Mouse (Mus musculus): ENCODE measurements around the gene Aox4. TPM values are rescaled to one million over a fixed set of nuclear protein-coding genes. Genes with fewer than 3 reads are reported as not detected.

Aox4 gene
- polyA plus RNA-seq (2012): not detected in 2 replicates

GRCm38 (mm10) chr1:58210203-58210602 is at the start of gene Aox4:
Aox4 (plus strand) TSS chr1:58210397.
- H3K9me3 ChIP-seq (ENCODE audit: control insufficient read depth, low read length): no peaks in the 10 kb centered on the region
- no peak within 1 kb of the TSS for H3K4me3 ChIP-seq (replicated peaks)
- no peaks in the 10 kb centered on the region for H3K27me3 ChIP-seq (ENCODE audit: control insufficient read depth)
- no peaks in the 10 kb centered on the region for H3K36me3 ChIP-seq (ENCODE audit: control insufficient read depth)
- TF ChIP-seq TAL1 (IDR thresholded peaks at IDR 0.05; ENCODE audit: low read length) (no peak), GATA1 (IDR thresholded peaks at IDR 0.05; ENCODE audit: low read length) (no peak)
- H3K4me1 ChIP-seq (ENCODE audit: control insufficient read depth): no peaks in the 10 kb centered on the region

- Histone ChIP-seq H3K4me3 (replicated peaks) (no peak overlapping the region), H3K4me1 (ENCODE audit: control insufficient read depth) (no peaks in the 10 kb centered on the region), H3K36me3 (ENCODE audit: control insufficient read depth) (no peaks in the 10 kb centered on the region), H3K27me3 (ENCODE audit: control insufficient read depth) (no peaks in the 10 kb centered on the region), H3K9me3 (ENCODE audit: control insufficient read depth, low read length) (no peaks in the 10 kb centered on the region)
- TF ChIP-seq TAL1 (IDR thresholded peaks at IDR 0.05; ENCODE audit: low read length): no peak
- no peak for TF ChIP-seq GATA1 (IDR thresholded peaks at IDR 0.05; ENCODE audit: low read length)
These were observed 40.3 kb upstream of the Aox4 start for GRCm38 (mm10) chr1:58169893-58170292.

GRCm38 (mm10) chr1:58188514-58189175 is 21.6 kb upstream of the Aox4 start:
- no peaks in the 10 kb centered on the region for H3K36me3 ChIP-seq (ENCODE audit: control insufficient read depth)
- TF ChIP-seq GATA1 (IDR thresholded peaks at IDR 0.05; ENCODE audit: low read length) (no peak), TAL1 (IDR thresholded peaks at IDR 0.05; ENCODE audit: low read length) (no peak)
- no peaks in the 10 kb centered on the region for H3K4me1 ChIP-seq (ENCODE audit: control insufficient read depth)
- no peaks in the 10 kb centered on the region for H3K9me3 ChIP-seq (ENCODE audit: control insufficient read depth, low read length)
- no peak overlapping the region for H3K4me3 ChIP-seq (replicated peaks)
- H3K27me3 ChIP-seq (ENCODE audit: control insufficient read depth): no peaks in the 10 kb centered on the region

- TF ChIP-seq GATA1 (IDR thresholded peaks at IDR 0.05; ENCODE audit: low read length): no peak
- no peak for TF ChIP-seq TAL1 (IDR thresholded peaks at IDR 0.05; ENCODE audit: low read length)
- H3K9me3 ChIP-seq (ENCODE audit: control insufficient read depth, low read length): no peaks in the 10 kb centered on the region
- H3K36me3 ChIP-seq (ENCODE audit: control insufficient read depth): no peaks in the 10 kb centered on the region
- H3K4me3 ChIP-seq (replicated peaks): no peak overlapping the region
- no peaks in the 10 kb centered on the region for H3K4me1 ChIP-seq (ENCODE audit: control insufficient read depth)
- H3K27me3 ChIP-seq (ENCODE audit: control insufficient read depth): no peaks in the 10 kb centered on the region
These were observed 15.9 kb upstream of the Aox4 start for GRCm38 (mm10) chr1:58194317-58194716.

- no peaks in the 10 kb centered on the region for H3K9me3 ChIP-seq (ENCODE audit: control insufficient read depth, low read length)
- TF ChIP-seq GATA1 (IDR thresholded peaks at IDR 0.05; ENCODE audit: low read length) (no peak), TAL1 (IDR thresholded peaks at IDR 0.05; ENCODE audit: low read length) (no peak)
- H3K36me3 ChIP-seq (ENCODE audit: control insufficient read depth): no peaks in the 10 kb centered on the region
- H3K4me3 ChIP-seq (replicated peaks): no peak overlapping the region
- no peaks in the 10 kb centered on the region for H3K27me3 ChIP-seq (ENCODE audit: control insufficient read depth)
- H3K4me1 ChIP-seq (ENCODE audit: control insufficient read depth): no peaks in the 10 kb centered on the region
These were observed 15.2 kb upstream of the Aox4 start for GRCm38 (mm10) chr1:58194988-58195387.

GRCm38 (mm10) chr1:58195541-58195940 is 14.7 kb upstream of the Aox4 start:
- H3K9me3 ChIP-seq (ENCODE audit: control insufficient read depth, low read length): no peaks in the 10 kb centered on the region
- H3K27me3 ChIP-seq (ENCODE audit: control insufficient read depth): no peaks in the 10 kb centered on the region
- TF ChIP-seq GATA1 (IDR thresholded peaks at IDR 0.05; ENCODE audit: low read length): no peak
- no peak for TF ChIP-seq TAL1 (IDR thresholded peaks at IDR 0.05; ENCODE audit: low read length)
- no peaks in the 10 kb centered on the region for H3K36me3 ChIP-seq (ENCODE audit: control insufficient read depth)
- no peaks in the 10 kb centered on the region for H3K4me1 ChIP-seq (ENCODE audit: control insufficient read depth)
- no peak overlapping the region for H3K4me3 ChIP-seq (replicated peaks)

GRCm38 (mm10) chr1:58197023-58197422 is 13.2 kb upstream of the Aox4 start:
- H3K36me3 ChIP-seq (ENCODE audit: control insufficient read depth): no peaks in the 10 kb centered on the region
- no peak for TF ChIP-seq GATA1 (IDR thresholded peaks at IDR 0.05; ENCODE audit: low read length)
- no peaks in the 10 kb centered on the region for H3K27me3 ChIP-seq (ENCODE audit: control insufficient read depth)
- H3K4me1 ChIP-seq (ENCODE audit: control insufficient read depth): no peaks in the 10 kb centered on the region
- no peaks in the 10 kb centered on the region for H3K9me3 ChIP-seq (ENCODE audit: control insufficient read depth, low read length)
- H3K4me3 ChIP-seq (replicated peaks): no peak overlapping the region

- no peak overlapping the region for H3K4me3 ChIP-seq (replicated peaks)
- H3K9me3 ChIP-seq (ENCODE audit: control insufficient read depth, low read length): no peaks in the 10 kb centered on the region
- H3K27me3 ChIP-seq (ENCODE audit: control insufficient read depth): no peaks in the 10 kb centered on the region
- TF ChIP-seq GATA1 (IDR thresholded peaks at IDR 0.05; ENCODE audit: low read length) (no peak), TAL1 (IDR thresholded peaks at IDR 0.05; ENCODE audit: low read length) (no peak)
- no peaks in the 10 kb centered on the region for H3K4me1 ChIP-seq (ENCODE audit: control insufficient read depth)
- no peaks in the 10 kb centered on the region for H3K36me3 ChIP-seq (ENCODE audit: control insufficient read depth)
These were observed 11.8 kb upstream of the Aox4 start for GRCm38 (mm10) chr1:58198386-58198785.

- TF ChIP-seq TAL1 (IDR thresholded peaks at IDR 0.05; ENCODE audit: low read length): no peak
- TF ChIP-seq GATA1 (IDR thresholded peaks at IDR 0.05; ENCODE audit: low read length): no peak
These were observed 2.6 kb downstream of the Aox4 start for GRCm38 (mm10) chr1:58212805-58213204.

GRCm38 (mm10) chr1:58213838-58214237 is 3.6 kb downstream of the Aox4 start:
- Histone ChIP-seq H3K36me3 (ENCODE audit: control insufficient read depth) (no peaks in the 10 kb centered on the region), H3K9me3 (ENCODE audit: control insufficient read depth, low read length) (peaks cover 2% of the 10 kb centered on the region; the same call in 1 of the 2 replicates), H3K4me3 (replicated peaks) (no peak overlapping the region), H3K4me1 (ENCODE audit: control insufficient read depth) (no peaks in the 10 kb centered on the region), H3K27me3 (ENCODE audit: control insufficient read depth) (no peaks in the 10 kb centered on the region)
- TF ChIP-seq TAL1 (IDR thresholded peaks at IDR 0.05; ENCODE audit: low read length) (no peak), GATA1 (IDR thresholded peaks at IDR 0.05; ENCODE audit: low read length) (no peak)

More at GRCm38 (mm10) chr1:58212805-58213204, 2.6 kb downstream of the Aox4 start:
- no peaks in the 10 kb centered on the region for H3K36me3 ChIP-seq (ENCODE audit: control insufficient read depth)
- no peaks in the 10 kb centered on the region for H3K27me3 ChIP-seq (ENCODE audit: control insufficient read depth)
- H3K4me3 ChIP-seq (replicated peaks): no peak overlapping the region
- no peaks in the 10 kb centered on the region for H3K4me1 ChIP-seq (ENCODE audit: control insufficient read depth)
- H3K9me3 ChIP-seq (ENCODE audit: control insufficient read depth, low read length): peaks cover 2% of the 10 kb centered on the region; the same call in 1 of the 2 replicates

Measured in erythroblast, embryonic 14.5 days (primary cell).